Mouse (Mus musculus) liver, adult 2 months (tissue): Measurements from ENCODE around the gene Btg2.

ENCODE experiments used
- CTCF ChIP-seq: fragments of 200-500 bp; IDR thresholded peaks from 2 replicates; pipeline ENCODE4 v1.5.1; 2011; ENCODE audit warnings: low read depth, low read length, control low read depth
- POLR2A ChIP-seq: fragments of 200-500 bp; IDR thresholded peaks from 2 replicates; pipeline ENCODE4 v1.6.1; 2011; ENCODE audit warnings: low read length, control low read depth; ENCODE audit not compliant: insufficient read depth; ENCODE audit errors: extremely low read depth

- TF ChIP-seq POLR2A (no peak), CTCF (peak; percentile 85)
Observed at GRCm38 (mm10) chr1:134106719-134107118, 27.8 kb upstream of the Btg2 start.
